Mouse (Mus musculus) hindbrain, embryonic 16.5 days (tissue): ENCODE measurements around the gene Dcaf1. TPM values are rescaled to one million over a fixed set of nuclear protein-coding genes. Genes with fewer than 3 reads are reported as not detected.

Experiments used
- ATAC-seq: fragments of 200-750 bp; cut with Nextera tagmentation; 2 replicates; pipeline ENCODE4 v1.8.0; 2017; ENCODE audit warnings: moderate TSS enrichment, moderate library complexity
- H3K27ac ChIP-seq: fragments of 300-500 bp; sonication (generic); 2 replicates; pipeline ENCODE4 v1.5.1; 2014; ENCODE audit warnings: low read depth, mild to moderate bottlenecking, control low read depth, low read length, moderate library complexity
- H3K27me3 ChIP-seq: fragments of 300-500 bp; sonication (generic); replicated peaks from 2 replicates; pipeline ENCODE4 v1.6.1; 2014; ENCODE audit warnings: low read length; ENCODE audit not compliant: control insufficient read depth, insufficient read depth
- H3K36me3 ChIP-seq: fragments of 300-500 bp; sonication (generic); 2 replicates; pipeline ENCODE4 v1.6.1; 2014; ENCODE audit warnings: mild to moderate bottlenecking, low read length, moderate library complexity, mixed read lengths; ENCODE audit not compliant: control insufficient read depth, insufficient read depth
- H3K4me1 ChIP-seq: fragments of 300-500 bp; sonication (generic); 2 replicates; pipeline ENCODE4 v1.6.1; 2014; ENCODE audit warnings: low read depth, low read length; ENCODE audit not compliant: control insufficient read depth, insufficient read depth
- H3K4me2 ChIP-seq: fragments of 300-500 bp; sonication (generic); 2 replicates; pipeline ENCODE4 v1.6.1; 2014; ENCODE audit warnings: mild to moderate bottlenecking, low read length, control low read depth, moderate library complexity
- H3K4me3 ChIP-seq: fragments of 300-500 bp; sonication (generic); 2 replicates; pipeline ENCODE4 v1.5.1; 2014; ENCODE audit warnings: mild to moderate bottlenecking, low read length, control low read depth, moderate library complexity
- H3K9ac ChIP-seq: fragments of 300-500 bp; sonication (generic); 2 replicates; pipeline ENCODE4 v1.6.1; 2014; ENCODE audit warnings: low read depth, mild to moderate bottlenecking, control low read depth, low read length, moderate library complexity
- H3K9me3 ChIP-seq: fragments of 300-500 bp; sonication (generic); 2 replicates; pipeline ENCODE4 v1.6.1; 2014; ENCODE audit warnings: mild to moderate bottlenecking, low read length, moderate library complexity; ENCODE audit not compliant: control insufficient read depth
- WGBS: fragments of 180-500 bp; shearing (Covaris S2); extraction: QIAGEN DNeasy Blood & Tissue Kit; methylation state at CpG from one replicate; pipeline ENCODE4 v1.1.7; 2014; 5-methylcytosine and 5-hydroxymethylcytosine counted together
- polyA plus RNA-seq: library from polyadenylated mRNA; unstranded; fragments of >200 nt; fragmentation: Nextera tagmentation; extraction: Ambion mirVana; gene quantifications from 2 replicates; pipeline ENCODE4 v1.2.1, GENCODE M21; 2015

The Dcaf1 gene
- polyA plus RNA-seq, 1 experiment from 2014 or later = 15.2 TPM

DNA sequence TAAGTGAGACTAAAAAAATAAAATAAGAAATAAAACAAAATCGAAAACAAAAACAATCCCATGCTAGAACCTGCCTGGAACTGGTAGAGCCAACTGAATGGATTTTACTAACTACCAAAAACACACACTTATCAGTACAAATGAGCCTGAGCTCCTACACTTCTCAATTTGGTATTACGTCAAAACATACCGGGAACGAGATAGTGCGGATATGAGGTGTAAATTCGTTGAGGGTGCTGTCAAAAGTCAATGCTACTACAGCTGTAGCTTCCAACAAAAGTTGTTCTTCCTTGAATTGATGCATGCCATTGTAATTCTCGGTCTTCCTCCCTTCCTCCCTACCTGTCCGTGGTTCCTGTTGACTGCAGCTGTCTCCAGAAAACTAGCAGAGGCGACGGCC lies 32.3 kb upstream of the Dcaf1 start:
- ATAC-seq = no peak
- Histone ChIP-seq H3K27ac (peak overlapping the region; percentile 89; the same call in 1 of the 2 replicates), H3K9me3 (no peaks in the 10 kb centered on the region), H3K4me3 (peak overlapping the region; percentile 100), H3K4me2 (peak overlapping the region; percentile 79), H3K27me3 (no peaks in the 10 kb centered on the region), H3K36me3 (no peaks in the 10 kb centered on the region), H3K9ac (peak overlapping the region; percentile 100), H3K4me1 (peaks cover 6% of the 10 kb centered on the region)
- WGBS = 18% methylated on average over 10 of the region's 10 CpGs

DNA sequence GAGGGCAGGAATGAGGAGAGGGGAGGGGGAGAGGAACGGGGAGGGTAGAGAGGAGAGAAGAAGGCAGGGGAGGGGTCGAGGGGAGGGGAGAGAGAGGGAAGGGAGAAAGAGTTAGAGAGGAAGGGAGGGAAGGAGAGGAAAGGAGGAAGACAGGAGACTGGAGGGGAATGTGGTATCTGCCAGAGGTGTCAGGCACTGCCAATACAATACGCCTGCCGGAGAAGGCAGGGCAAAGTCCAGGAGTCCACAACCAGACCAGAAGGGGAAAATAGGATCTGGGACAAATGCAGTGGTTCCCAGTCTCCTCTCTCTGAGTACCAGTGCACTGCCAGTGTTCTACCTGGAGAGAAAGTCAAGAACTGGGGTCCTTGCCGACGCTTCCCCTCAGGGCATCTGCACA lies 30.8 kb upstream of the Dcaf1 start:
- no peak for ATAC-seq
- H3K9me3 ChIP-seq = no peaks in the 10 kb centered on the region
- 73% methylated on average over 6 of the region's 6 CpGs for WGBS

DNA sequence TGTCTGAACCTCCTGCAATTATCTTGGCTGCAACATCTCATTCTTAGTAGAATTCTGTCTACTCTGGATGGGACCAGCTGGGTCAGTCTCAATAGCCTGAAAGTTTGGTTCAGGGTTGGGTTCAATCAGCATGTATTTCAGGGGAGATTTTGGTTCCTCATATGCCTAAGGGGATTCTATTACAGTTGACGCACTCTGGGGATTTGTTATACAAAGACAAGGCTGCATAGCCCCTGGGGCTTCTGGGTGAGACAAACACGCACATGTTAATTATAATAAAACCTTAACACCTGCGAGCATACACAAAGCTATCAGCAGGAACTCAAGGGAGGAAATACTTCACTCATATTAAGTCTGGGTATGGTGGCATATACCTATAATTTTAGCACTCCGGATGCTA lies 15.2 kb upstream of the Dcaf1 start:
- Histone ChIP-seq H3K4me1 (no peaks in the 10 kb centered on the region), H3K9ac (no peak overlapping the region), H3K4me2 (no peak overlapping the region), H3K36me3 (no peaks in the 10 kb centered on the region), H3K9me3 (peaks cover 12% of the 10 kb centered on the region), H3K4me3 (no peak overlapping the region), H3K27me3 (no peaks in the 10 kb centered on the region), H3K27ac (no peak overlapping the region)
- ATAC-seq = no peak
- 76% methylated on average over 4 of the region's 4 CpGs for WGBS

More for the DNA sequence above, 30.8 kb upstream of the Dcaf1 start:
- Histone ChIP-seq H3K27ac (no peak overlapping the region), H3K4me3 (no peak overlapping the region), H3K27me3 (no peaks in the 10 kb centered on the region), H3K4me2 (no peak overlapping the region), H3K9ac (no peak overlapping the region), H3K36me3 (no peaks in the 10 kb centered on the region), H3K4me1 (peaks cover 6% of the 10 kb centered on the region)

DNA sequence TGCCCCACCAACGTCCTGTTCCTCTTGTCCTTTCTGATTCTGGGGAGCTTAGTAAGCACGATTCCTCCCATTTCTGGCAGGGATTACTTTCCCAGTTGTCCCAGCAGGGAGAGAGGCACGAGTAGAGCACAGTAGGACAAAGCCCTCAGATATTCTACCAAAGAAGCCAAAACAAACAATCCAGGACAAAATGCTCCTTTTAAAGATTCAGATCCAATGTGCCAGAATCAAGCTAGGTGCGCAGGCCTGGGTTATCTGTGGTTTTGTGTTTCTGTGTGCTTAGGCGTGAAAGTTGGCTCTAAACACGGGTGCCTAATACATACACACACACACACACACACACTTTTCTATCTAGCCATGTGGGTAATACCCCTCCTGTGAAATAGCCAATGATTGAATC lies 3.5 kb upstream of the Dcaf1 start:
- Histone ChIP-seq H3K36me3 (no peaks in the 10 kb centered on the region), H3K9ac (no peak overlapping the region), H3K27me3 (no peaks in the 10 kb centered on the region), H3K9me3 (no peaks in the 10 kb centered on the region), H3K27ac (no peak overlapping the region), H3K4me1 (peaks cover 6% of the 10 kb centered on the region), H3K4me3 (no peak overlapping the region), H3K4me2 (no peak overlapping the region)
- WGBS = 78% methylated on average over 6 of the region's 6 CpGs
- no peak for ATAC-seq

DNA sequence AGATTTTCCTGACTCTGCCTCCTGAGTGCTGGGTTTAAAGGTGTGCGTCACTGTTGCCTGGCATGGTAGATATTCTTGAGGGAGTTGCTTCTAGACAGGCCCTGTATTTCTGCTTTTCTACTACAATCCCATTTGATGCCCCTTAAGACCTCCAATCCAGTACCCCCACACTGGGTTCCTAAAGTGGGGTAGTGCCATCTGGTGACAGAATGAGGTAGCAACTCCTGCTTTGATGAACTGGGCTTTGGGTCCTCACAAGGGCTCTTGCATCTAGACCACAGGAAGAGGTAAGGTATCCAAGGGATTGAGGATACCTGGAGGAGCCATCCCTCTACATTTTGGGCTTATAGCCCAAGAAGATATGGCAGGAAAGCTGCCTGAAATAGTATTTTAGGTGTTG lies 2.5 kb upstream of the Dcaf1 start:
- no peaks in the 10 kb centered on the region for H3K36me3 ChIP-seq
- no peak for ATAC-seq
- peaks cover 6% of the 10 kb centered on the region for H3K4me1 ChIP-seq
- H3K9ac ChIP-seq = no peak overlapping the region
- no peak overlapping the region for H3K27ac ChIP-seq
- H3K27me3 ChIP-seq = no peaks in the 10 kb centered on the region
- no peak overlapping the region for H3K4me3 ChIP-seq
- no peak overlapping the region for H3K4me2 ChIP-seq
- 91% methylated on average over 1 of the region's 1 CpGs for WGBS
- no peaks in the 10 kb centered on the region for H3K9me3 ChIP-seq

DNA sequence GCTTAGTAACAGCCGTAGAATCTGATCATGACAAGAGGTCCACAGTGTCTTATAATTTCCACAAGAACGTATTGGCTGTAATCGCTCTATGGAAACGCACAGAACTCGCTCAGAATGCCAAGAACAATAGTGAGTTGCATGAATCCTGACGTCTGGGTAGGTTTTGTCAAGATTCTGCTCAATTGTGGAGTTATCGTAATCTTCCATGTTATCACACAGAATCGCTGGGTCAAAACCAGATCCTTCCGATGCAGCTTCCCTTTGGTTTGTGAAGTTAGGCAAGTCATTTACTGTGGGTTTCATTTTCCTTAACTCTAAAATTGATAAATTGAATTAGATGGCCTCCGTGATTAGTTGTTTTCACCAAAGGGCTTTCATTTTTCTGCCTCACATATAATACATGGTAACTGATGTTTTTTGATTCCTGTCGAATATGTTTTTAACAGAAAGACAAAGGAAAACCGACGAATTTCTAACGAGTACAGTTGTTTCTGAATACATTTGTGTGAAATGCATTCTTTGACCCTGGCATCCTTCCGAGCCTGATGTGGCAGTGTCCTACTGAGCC lies 540 bp upstream of the Dcaf1 start:
- Histone ChIP-seq H3K4me3 (peak overlapping the region; percentile 46), H3K9ac (peak overlapping the region; percentile 64), H3K4me1 (peaks cover 6% of the 10 kb centered on the region), H3K9me3 (no peaks in the 10 kb centered on the region), H3K4me2 (peak overlapping the region; percentile 56), H3K27ac (no peak overlapping the region), H3K27me3 (no peaks in the 10 kb centered on the region), H3K36me3 (no peaks in the 10 kb centered on the region)
- ATAC-seq = no peak
- 53% methylated on average over 15 of the region's 15 CpGs for WGBS

DNA sequence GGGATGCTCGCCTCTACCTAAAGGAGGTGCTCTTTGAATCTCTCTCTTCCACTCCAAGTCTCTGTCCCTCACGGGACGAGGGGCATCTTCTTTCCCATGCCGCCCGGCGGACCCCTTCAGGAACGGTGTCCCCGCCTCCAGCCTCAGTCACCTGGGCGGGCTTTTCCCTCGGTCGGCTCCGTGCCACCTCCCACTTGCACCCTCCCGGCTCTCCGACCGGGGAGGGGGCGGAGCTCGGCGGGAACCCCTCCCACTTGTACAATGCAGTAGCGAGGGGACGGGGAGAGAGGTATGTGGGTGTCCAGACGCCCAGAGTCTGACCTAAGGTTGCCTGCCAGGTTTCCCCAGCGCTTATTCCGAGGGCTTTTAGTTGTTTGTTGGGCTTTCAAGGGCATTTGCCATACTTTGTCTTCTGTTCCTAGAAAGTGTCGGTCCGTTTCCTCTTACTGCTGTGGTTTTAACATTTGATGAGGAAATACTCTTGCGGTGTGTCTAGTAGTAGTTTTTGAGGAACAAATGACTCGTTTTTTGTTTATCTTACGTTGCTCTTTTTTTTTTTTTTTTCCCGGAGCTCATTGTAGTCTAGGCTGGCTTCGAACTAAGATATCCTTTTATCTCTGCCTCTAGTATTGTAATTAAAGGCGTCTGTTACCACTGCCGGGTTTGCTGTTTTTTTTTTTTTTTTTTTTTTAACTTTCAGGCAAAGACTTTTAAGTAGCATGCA lies 869 bp downstream of the Dcaf1 start:
- Histone ChIP-seq H3K9ac (peak overlapping the region; percentile 85), H3K4me2 (peak overlapping the region; percentile 84), H3K27ac (peak overlapping the region; percentile 92), H3K9me3 (no peaks in the 10 kb centered on the region), H3K4me3 (peak overlapping the region; percentile 94), H3K36me3 (no peaks in the 10 kb centered on the region), H3K4me1 (peaks cover 6% of the 10 kb centered on the region), H3K27me3 (no peaks in the 10 kb centered on the region)
- 4% methylated on average over 32 of the region's 32 CpGs for WGBS
- ATAC-seq = peak; percentile 67

GRCm38 (mm10) chr9:106840569-106840968 lies 18.9 kb downstream of the Dcaf1 start:
- WGBS = 93% methylated on average over 1 of the region's 1 CpGs
- Histone ChIP-seq H3K27ac (no peak overlapping the region), H3K36me3 (peaks cover 38% of the 10 kb centered on the region), H3K4me2 (no peak overlapping the region), H3K9ac (no peak overlapping the region), H3K27me3 (no peaks in the 10 kb centered on the region), H3K4me1 (no peaks in the 10 kb centered on the region), H3K9me3 (no peaks in the 10 kb centered on the region), H3K4me3 (no peak overlapping the region)
- no peak for ATAC-seq

- Histone ChIP-seq H3K4me1 (no peaks in the 10 kb centered on the region), H3K4me2 (no peak overlapping the region), H3K27me3 (no peaks in the 10 kb centered on the region), H3K36me3 (peaks cover 43% of the 10 kb centered on the region), H3K9me3 (no peaks in the 10 kb centered on the region), H3K4me3 (no peak overlapping the region), H3K9ac (no peak overlapping the region), H3K27ac (no peak overlapping the region)
- no peak for ATAC-seq
- WGBS = 94% methylated on average over 6 of the region's 6 CpGs
These were observed 21.1 kb downstream of the Dcaf1 start for GRCm38 (mm10) chr9:106842800-106843199.
